Mouse (Mus musculus) midbrain, postnatal 0 days (tissue): ENCODE data around the gene P3h2. TPM values are rescaled to one million over a fixed set of nuclear protein-coding genes. Genes with fewer than 3 reads are reported as not detected.

Experiments
- ATAC-seq: fragments of 200-750 bp; cut with Nextera tagmentation; 2 replicates; pipeline ENCODE4 v1.8.0; 2017; ENCODE audit warnings: moderate number of reproducible peaks, mild to moderate bottlenecking, moderate TSS enrichment, moderate library complexity; ENCODE audit not compliant: low FRiP score
- DNase-seq: peaks from one replicate; pipeline ENCODE4 v3.0.0-alpha.2; 2015; ENCODE audit warnings: low spot score
- H3K27ac ChIP-seq: fragments of 300-500 bp; sonication (generic); 2 replicates; pipeline ENCODE4 v1.5.1; 2014; ENCODE audit warnings: low read depth, mild to moderate bottlenecking, low read length, mixed read lengths
- H3K27me3 ChIP-seq: fragments of 300-500 bp; sonication (generic); 2 replicates; pipeline ENCODE4 v1.6.1; 2014; ENCODE audit warnings: low read length, control low read depth, mixed read lengths; ENCODE audit not compliant: insufficient read depth
- H3K36me3 ChIP-seq: fragments of 300-500 bp; sonication (generic); 2 replicates; pipeline ENCODE4 v1.6.1; 2014; ENCODE audit warnings: low read length, control low read depth, mixed read lengths; ENCODE audit not compliant: insufficient read depth
- H3K4me1 ChIP-seq: fragments of 300-500 bp; sonication (generic); 2 replicates; pipeline ENCODE4 v1.6.1; 2014; ENCODE audit warnings: mild to moderate bottlenecking, control low read depth, antibody characterized with exemption, low read length, mixed read lengths; ENCODE audit not compliant: insufficient read depth
- H3K4me2 ChIP-seq: fragments of 300-500 bp; sonication (generic); 2 replicates; pipeline ENCODE4 v1.6.1; 2014; ENCODE audit warnings: low read depth, mild to moderate bottlenecking, low read length, mixed read lengths; ENCODE audit not compliant: poor library complexity, severe bottlenecking
- H3K4me3 ChIP-seq: fragments of 300-500 bp; sonication (generic); 2 replicates; pipeline ENCODE4 v1.5.1; 2014; ENCODE audit warnings: low read depth, mild to moderate bottlenecking, low read length, moderate library complexity
- H3K9ac ChIP-seq: fragments of 300-500 bp; sonication (generic); replicated peaks from 2 replicates; pipeline ENCODE4 v1.6.1; 2014; ENCODE audit warnings: mild to moderate bottlenecking, low read length, moderate library complexity, mixed read lengths; ENCODE audit not compliant: poor library complexity, severe bottlenecking
- H3K9me3 ChIP-seq: fragments of 300-500 bp; sonication (generic); 2 replicates; pipeline ENCODE4 v1.6.1; 2016; ENCODE audit warnings: low read length, control low read depth
- CTCF ChIP-seq: IDR thresholded peaks from 2 replicates; pipeline ENCODE4 v1.5.1; 2016; ENCODE audit warnings: antibody characterized with exemption, mild to moderate bottlenecking
- WGBS: fragments of 180-500 bp; shearing (Covaris S2); extraction: QIAGEN DNeasy Blood & Tissue Kit; methylation state at CpG from one replicate; pipeline ENCODE4 v1.1.7; 2014; 5-methylcytosine and 5-hydroxymethylcytosine counted together
- polyA plus RNA-seq: library from polyadenylated mRNA; unstranded; fragments of >200 nt; fragmentation: Nextera tagmentation; extraction: Ambion mirVana; gene quantifications from 2 replicates; pipeline ENCODE4 v1.2.1, GENCODE M21; 2015
- total RNA-seq: library from RNA; depleted of rRNA; stranded (reverse); fragments of >200 nt; gene quantifications from 2 replicates; pipeline ENCODE4 v1.2.3, GENCODE M21; 2014

Gene P3h2
- total and polyA plus RNA-seq, 2 experiments from 2014 or later: 0.42 to 1.3 TPM

DNA sequence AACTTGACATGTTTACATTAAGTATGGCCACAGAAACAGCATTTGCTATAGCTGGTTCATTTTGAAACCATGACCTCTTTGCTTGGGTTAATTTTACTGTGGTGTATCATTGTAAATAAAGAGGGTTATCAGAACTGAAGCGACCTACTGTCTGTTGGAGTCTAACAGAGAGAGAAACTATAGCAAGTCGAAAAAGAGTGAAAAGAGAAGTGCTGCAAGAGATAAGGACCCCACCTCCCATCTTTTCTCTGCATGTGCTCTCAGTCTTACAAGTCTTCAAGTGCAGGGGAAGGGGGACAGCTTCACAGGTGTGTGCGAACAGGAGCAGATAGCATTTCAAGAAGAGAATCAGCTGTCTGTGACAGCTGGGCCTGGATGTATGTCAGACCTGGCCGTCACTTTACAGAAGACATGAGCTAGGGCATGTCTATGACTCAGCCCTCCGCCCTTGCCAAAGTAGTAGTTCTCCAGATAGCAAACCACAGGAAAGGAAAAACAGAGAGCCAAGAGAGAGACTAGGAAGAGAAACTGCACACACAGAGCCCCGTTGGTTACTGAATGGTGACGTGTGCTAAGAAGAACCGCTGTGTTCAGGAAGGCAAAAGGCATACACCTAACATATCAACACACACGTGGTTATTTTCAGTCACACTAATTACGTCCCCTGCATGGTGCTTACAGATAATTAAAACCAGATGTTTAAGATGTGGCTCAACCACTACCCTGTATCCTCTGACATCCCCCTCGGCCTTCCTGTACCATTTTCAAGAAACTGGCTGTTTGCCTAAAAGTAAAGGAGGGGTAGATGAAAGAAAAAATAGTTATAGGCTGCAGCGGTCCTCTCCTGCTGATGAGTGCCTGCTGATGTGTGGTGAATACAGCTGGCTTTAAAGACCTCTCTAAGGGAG is 64.3 kb downstream of the P3h2 start:
- DNase-seq (no peak), ATAC-seq (no peak)
- 73% methylated on average over 12 of the region's 12 CpGs for WGBS
- no peaks in the 10 kb centered on the region for H3K9me3 ChIP-seq
- H3K4me3 ChIP-seq: no peak overlapping the region
- no peaks in the 10 kb centered on the region for H3K4me1 ChIP-seq
- no peaks in the 10 kb centered on the region for H3K27me3 ChIP-seq
- TF ChIP-seq CTCF: no peak
- no peak overlapping the region for H3K27ac ChIP-seq
- no peak overlapping the region for H3K9ac ChIP-seq
- H3K4me2 ChIP-seq: no peak overlapping the region
- H3K36me3 ChIP-seq: no peaks in the 10 kb centered on the region

DNA sequence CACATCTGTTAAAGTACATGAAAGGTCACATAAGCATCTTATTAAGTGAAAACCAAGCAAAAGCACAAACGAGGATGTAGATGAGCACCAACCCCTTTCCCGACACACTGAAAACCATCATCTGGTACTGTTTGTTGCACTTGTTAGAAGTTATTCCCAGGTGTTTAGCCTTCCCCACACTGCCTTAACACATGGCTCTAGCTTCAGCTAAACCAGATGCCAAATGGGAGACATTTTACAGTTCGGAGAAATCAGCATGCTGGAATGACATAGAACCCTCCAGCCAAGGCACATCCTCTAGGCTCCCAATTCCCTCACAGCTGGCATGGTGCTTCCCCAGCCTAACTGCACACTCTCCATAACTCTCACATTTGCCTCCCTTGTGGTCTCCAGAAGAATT is 66.3 kb downstream of the P3h2 start:
- Histone ChIP-seq H3K27me3 (no peaks in the 10 kb centered on the region), H3K4me1 (no peaks in the 10 kb centered on the region), H3K27ac (no peak overlapping the region), H3K4me3 (no peak overlapping the region), H3K4me2 (no peak overlapping the region), H3K36me3 (no peaks in the 10 kb centered on the region), H3K9ac (no peak overlapping the region), H3K9me3 (no peaks in the 10 kb centered on the region)
- ATAC-seq (no peak), DNase-seq (no peak)
- 85% methylated on average over 3 of the region's 3 CpGs for WGBS
- TF ChIP-seq CTCF: no peak

DNA sequence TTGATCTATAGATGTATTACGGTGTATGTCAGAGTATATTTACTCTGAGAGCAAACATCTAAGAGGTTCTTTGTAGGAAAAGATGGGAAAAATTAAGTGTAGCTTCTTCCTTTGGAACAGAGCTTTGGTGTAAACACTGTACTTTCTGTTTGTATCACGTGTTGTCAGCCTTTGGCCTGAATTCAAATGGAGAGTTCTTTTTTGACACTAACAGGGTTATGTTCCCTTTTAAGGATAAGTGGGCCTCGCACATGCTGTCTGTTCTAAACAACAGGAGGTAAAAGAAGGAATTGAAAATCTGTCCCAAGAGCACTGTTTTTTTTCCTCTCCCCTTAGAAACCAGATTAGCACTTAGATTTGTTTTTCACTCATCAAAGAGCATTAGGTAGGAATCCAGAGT is 70.1 kb downstream of the P3h2 start:
- Histone ChIP-seq H3K4me1 (no peaks in the 10 kb centered on the region), H3K9me3 (no peaks in the 10 kb centered on the region), H3K36me3 (no peaks in the 10 kb centered on the region), H3K27ac (no peak overlapping the region), H3K27me3 (no peaks in the 10 kb centered on the region), H3K4me2 (no peak overlapping the region), H3K4me3 (no peak overlapping the region), H3K9ac (no peak overlapping the region)
- ATAC-seq (no peak), DNase-seq (no peak)
- TF ChIP-seq CTCF: no peak
- 45% methylated on average over 3 of the region's 3 CpGs for WGBS

DNA sequence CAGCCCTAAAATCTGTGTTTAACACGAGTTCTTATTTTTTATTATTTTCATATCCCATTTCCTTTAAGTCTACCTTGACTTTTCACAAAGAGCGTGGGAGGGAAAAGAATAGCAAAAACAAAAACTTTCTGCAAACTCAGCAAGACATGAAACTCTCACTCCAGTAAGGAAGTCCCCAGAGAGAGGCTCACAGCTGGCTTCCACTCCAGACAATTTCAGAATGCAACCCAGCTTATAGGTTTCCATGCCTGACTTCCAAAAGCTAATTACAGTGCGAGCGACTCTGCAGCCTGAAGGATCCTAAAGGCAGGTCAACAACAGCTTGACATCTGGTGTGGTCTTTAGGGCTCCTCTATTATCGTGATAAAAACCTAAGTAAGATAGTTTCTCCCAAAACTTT is 70.5 kb downstream of the P3h2 start:
- ATAC-seq (no peak), DNase-seq (no peak)
- Histone ChIP-seq H3K27me3 (no peaks in the 10 kb centered on the region), H3K27ac (no peak overlapping the region), H3K9me3 (no peaks in the 10 kb centered on the region), H3K4me2 (no peak overlapping the region), H3K9ac (no peak overlapping the region), H3K36me3 (no peaks in the 10 kb centered on the region), H3K4me1 (no peaks in the 10 kb centered on the region), H3K4me3 (no peak overlapping the region)
- WGBS: 71% methylated on average over 5 of the region's 5 CpGs
- no peak for TF ChIP-seq CTCF

DNA sequence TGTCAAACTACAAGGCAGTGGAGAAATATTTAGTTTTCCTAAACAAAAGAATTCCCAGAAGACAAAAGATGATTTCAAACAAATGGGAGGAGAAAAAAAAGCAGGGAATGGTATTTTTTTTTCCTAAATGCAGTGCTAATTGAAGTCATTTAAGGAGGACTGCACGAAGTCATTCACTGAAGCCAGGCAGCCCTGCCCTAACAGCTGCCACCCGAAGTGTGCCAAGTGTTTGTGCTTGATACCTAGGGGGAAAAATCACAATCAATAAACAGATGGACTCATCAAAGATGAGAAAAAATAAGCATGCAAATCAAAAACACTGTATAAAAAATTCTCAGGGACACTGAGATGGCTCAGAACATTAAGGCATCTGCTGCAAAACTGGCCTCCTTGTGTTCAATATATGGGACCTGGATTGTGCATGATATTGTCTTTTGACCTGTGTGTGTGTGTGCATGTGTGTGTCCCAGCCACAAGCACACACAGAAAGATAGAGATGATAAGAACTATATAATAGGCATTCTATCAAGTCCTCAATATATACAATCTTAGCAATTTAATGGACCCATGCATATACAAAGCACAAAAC is 76.1 kb downstream of the P3h2 start:
- no peak overlapping the region for H3K9ac ChIP-seq
- no peaks in the 10 kb centered on the region for H3K27me3 ChIP-seq
- 55% methylated on average over 2 of the region's 2 CpGs for WGBS
- H3K36me3 ChIP-seq: no peaks in the 10 kb centered on the region
- H3K4me1 ChIP-seq: peaks cover 4% of the 10 kb centered on the region; the same call in 1 of the 2 replicates
- H3K27ac ChIP-seq: no peak overlapping the region
- no peak for ATAC-seq
- no peak overlapping the region for H3K4me3 ChIP-seq
- H3K9me3 ChIP-seq: no peaks in the 10 kb centered on the region
- no peak overlapping the region for H3K4me2 ChIP-seq
- TF ChIP-seq CTCF: no peak
- DNase-seq: peak; percentile 57

DNA sequence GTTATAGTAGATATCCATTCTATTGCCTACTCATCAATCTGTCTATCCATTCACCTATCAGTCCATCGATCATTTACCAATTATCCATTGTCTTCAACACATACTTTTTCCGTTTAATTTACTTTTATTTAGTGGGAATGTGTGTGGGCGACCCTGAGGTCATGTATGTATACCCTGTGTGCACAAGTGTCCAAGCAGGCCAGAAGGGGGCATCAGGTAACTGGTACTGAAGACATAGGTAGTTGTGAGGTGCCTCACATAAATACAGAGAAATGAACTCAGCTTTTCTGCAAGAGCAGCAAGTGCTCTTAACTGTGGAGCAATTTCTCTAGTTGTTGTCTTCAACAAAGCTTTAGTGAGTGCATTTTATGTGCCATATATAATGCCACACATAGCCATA is 79.2 kb downstream of the P3h2 start:
- no peak for ATAC-seq

More for the DNA sequence above, 79.2 kb downstream of the P3h2 start:
- no peaks in the 10 kb centered on the region for H3K36me3 ChIP-seq
- no peak overlapping the region for H3K4me2 ChIP-seq
- TF ChIP-seq CTCF: peak; percentile 27; the same call in 1 of the 2 replicates
- WGBS: 96% methylated on average over 3 of the region's 3 CpGs
- no peak for DNase-seq
- H3K9ac ChIP-seq: no peak overlapping the region
- H3K9me3 ChIP-seq: no peaks in the 10 kb centered on the region
- no peak overlapping the region for H3K4me3 ChIP-seq
- peaks cover 10% of the 10 kb centered on the region; the same call in 1 of the 2 replicates for H3K4me1 ChIP-seq
- H3K27ac ChIP-seq: no peak overlapping the region
- no peaks in the 10 kb centered on the region for H3K27me3 ChIP-seq
